Mouse (Mus musculus) limb, embryonic 12.5 days (tissue): ENCODE measurements at regions not wholly inside any gene's neighbourhood (a gene's known extent, or its start where the extent isn't known, plus 50 kb on each side); places are given as distances from the start of the nearest gene placed in this dataset.
"Not testable (repeated sequence)": the region's sequence is repeated elsewhere in the genome, so short reads cannot be mapped to it uniquely, and the experiment has no call there.

Experiments used
- ATAC-seq: fragments of 200-750 bp; cut with Nextera tagmentation; 2 replicates; pipeline ENCODE4 v1.8.0; 2017; ENCODE audit warnings: low read depth, moderate TSS enrichment; ENCODE audit not compliant: insufficient number of reproducible peaks, insufficient read depth, low FRiP score, low TSS enrichment
- H3K27ac ChIP-seq: fragments of 300-500 bp; sonication (generic); 2 replicates; pipeline ENCODE4 v1.5.1; 2016; ENCODE audit warnings: mild to moderate bottlenecking, moderate library complexity
- H3K27me3 ChIP-seq: fragments of 300-500 bp; sonication (generic); 2 replicates; pipeline ENCODE4 v1.6.1; 2016; ENCODE audit warnings: mild to moderate bottlenecking, moderate library complexity
- H3K36me3 ChIP-seq: fragments of 300-500 bp; sonication (generic); 2 replicates; pipeline ENCODE4 v1.6.1; 2016; ENCODE audit warnings: mild to moderate bottlenecking, moderate library complexity
- H3K4me1 ChIP-seq: fragments of 300-500 bp; sonication (generic); replicated peaks from 2 replicates; pipeline ENCODE4 v1.6.1; 2016
- H3K4me2 ChIP-seq: fragments of 300-500 bp; sonication (generic); 2 replicates; pipeline ENCODE4 v1.6.1; 2016; ENCODE audit warnings: mild to moderate bottlenecking, moderate library complexity
- H3K4me3 ChIP-seq: fragments of 300-500 bp; sonication (generic); replicated peaks from 2 replicates; pipeline ENCODE4 v1.5.1; 2016; ENCODE audit warnings: mild to moderate bottlenecking
- H3K9ac ChIP-seq: fragments of 300-500 bp; sonication (generic); replicated peaks from 2 replicates; pipeline ENCODE4 v1.6.1; 2016; ENCODE audit warnings: mild to moderate bottlenecking, moderate library complexity
- H3K9me3 ChIP-seq: fragments of 300-500 bp; sonication (generic); 2 replicates; pipeline ENCODE4 v1.6.1; 2016; ENCODE audit warnings: mild to moderate bottlenecking, moderate library complexity
- WGBS: fragments of 180-500 bp; shearing (Covaris S2); methylation state at CpG from one replicate; pipeline ENCODE4 v1.1.7; 2016; 5-methylcytosine and 5-hydroxymethylcytosine counted together

DNA sequence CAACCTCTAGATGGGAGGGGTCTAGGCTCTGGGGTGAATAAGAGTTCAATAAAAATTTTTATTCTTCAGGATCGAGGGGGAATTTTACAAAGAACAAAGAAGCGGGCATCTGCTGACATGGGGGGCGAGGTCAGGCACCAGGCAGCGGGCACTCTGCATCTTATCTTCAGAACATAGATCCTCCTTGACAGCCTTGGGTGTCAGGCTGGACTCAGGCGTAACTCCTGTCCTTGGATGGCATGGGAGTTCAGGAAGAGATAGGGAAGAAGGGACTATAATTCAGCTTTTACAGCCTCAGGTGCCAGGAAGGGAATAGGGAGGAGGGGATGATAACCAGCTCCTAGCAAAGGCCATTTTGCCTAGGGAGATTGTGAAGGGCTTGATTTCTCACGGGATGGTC, 753.1 kb downstream of the Gm10330 start:
- WGBS, result 80% methylated on average over 6 of the region's 6 CpGs
- not testable (repeated sequence) for H3K4me1 ChIP-seq, H3K9ac ChIP-seq, H3K4me2 ChIP-seq, H3K27ac ChIP-seq, ATAC-seq, H3K9me3 ChIP-seq, H3K36me3 ChIP-seq, H3K4me3 ChIP-seq, H3K27me3 ChIP-seq

- H3K9ac ChIP-seq, H3K27me3 ChIP-seq, H3K4me3 ChIP-seq, H3K9me3 ChIP-seq, ATAC-seq, H3K4me1 ChIP-seq, H3K36me3 ChIP-seq, H3K4me2 ChIP-seq, H3K27ac ChIP-seq: not testable (repeated sequence)
- 84% methylated on average over 8 of the region's 8 CpGs for WGBS
Observed at GRCm38 (mm10) chr12:23023556-23023955, 756.5 kb downstream of the Gm10330 start.

DNA sequence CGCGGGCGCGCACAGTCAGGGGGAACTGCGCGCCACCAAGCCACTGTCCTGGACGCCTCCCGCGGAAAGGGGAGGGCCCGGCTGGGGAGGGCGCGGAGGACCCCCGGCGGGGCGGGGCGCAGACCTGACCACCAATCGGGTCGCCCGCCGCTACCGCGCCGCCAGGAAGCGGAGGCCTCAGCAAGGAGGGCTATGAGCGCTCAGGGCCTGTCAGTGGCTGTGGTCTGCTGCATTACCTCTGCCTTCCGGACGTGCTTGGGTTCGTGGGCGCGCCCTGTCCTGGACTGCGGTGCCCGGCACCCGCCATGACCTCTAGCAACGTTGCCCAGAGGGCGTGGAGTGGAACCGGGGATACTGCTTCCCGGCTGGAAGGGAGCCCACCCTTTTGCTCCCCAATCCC, 769.9 kb downstream of the Gm10330 start:
- not testable (repeated sequence) for H3K27ac ChIP-seq, H3K4me1 ChIP-seq, ATAC-seq, H3K9me3 ChIP-seq, H3K36me3 ChIP-seq, H3K27me3 ChIP-seq
- Histone ChIP-seq H3K4me2 (peak overlapping the region; percentile 41), H3K9ac (peak overlapping the region; percentile 65; the same call in 1 of the 2 replicates), H3K4me3 (peak overlapping the region; percentile 48)
- WGBS, result under 1% methylated on average over 36 of the region's 37 CpGs

DNA sequence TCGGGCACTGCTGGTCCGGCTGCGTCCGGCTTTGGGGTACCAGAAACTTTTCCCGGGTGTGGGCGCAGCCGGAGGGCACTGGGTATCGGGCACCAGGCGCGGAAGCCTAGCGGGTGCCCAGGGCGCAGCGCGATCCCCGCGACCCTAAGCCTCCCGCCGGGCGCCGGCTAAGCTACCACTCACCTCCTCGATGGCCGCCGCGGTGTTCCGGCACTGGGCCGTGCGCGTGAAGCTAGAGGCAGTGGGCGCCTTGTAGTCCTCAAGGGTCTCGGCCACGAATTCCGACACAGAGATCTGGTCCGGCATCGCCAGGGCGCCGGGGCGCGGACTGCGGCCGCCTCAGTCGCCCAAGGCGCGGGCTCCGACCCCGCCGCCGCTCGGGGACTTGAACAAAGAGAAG, 770.4 kb downstream of the Gm10330 start:
- H3K27ac ChIP-seq, H3K27me3 ChIP-seq, H3K36me3 ChIP-seq, ATAC-seq, H3K9me3 ChIP-seq, H3K4me1 ChIP-seq: not testable (repeated sequence)
- WGBS, result under 1% methylated on average over 17 of the region's 48 CpGs
- Histone ChIP-seq H3K4me2 (peak overlapping the region; percentile 41), H3K4me3 (peak overlapping the region; percentile 48), H3K9ac (peak overlapping the region; percentile 65)
